Mouse (Mus musculus): ENCODE data around the gene Rdh8. TPM values are rescaled to one million over a fixed set of nuclear protein-coding genes. Genes with fewer than 3 reads are reported as not detected.
A peak's percentile ranks its signal among the peaks of the same experiment; 100 is the strongest.

Rdh8 gene
- polyA plus RNA-seq, 1 experiment: not detected

GRCm38 (mm10) chr9:20868448-20869001, 50.2 kb downstream of the Rdh8 start, which contains the start of gene A230050P20Rik:
A230050P20Rik (plus strand) TSS chr9:20868642.
- Histone ChIP-seq H3K27ac (ENCODE audit: control insufficient read depth, insufficient read depth, low read length) (no peak within 1 kb of the TSS), H3K27me3 (ENCODE audit: control insufficient read depth, insufficient read depth, low read length) (no peaks in the 10 kb centered on the region), H3K4me1 (replicated peaks; ENCODE audit: control insufficient read depth, insufficient read depth, low read length) (peaks cover 13% of the 10 kb centered on the region), H3K36me3 (ENCODE audit: control insufficient read depth, insufficient read depth, low read length) (no peaks in the 10 kb centered on the region), H3K4me3 (ENCODE audit: control insufficient read depth, insufficient read depth, low read length) (peak within 1 kb of the TSS; percentile 91)
- 2% methylated on average over 49 of the region's 53 CpGs for WGBS
- TF ChIP-seq CTCF (IDR thresholded peaks at IDR 0.05; ENCODE audit: borderline replicate concordance, control insufficient read depth, extremely low read depth, insufficient read depth, low read length, poor library complexity) (no peak), POLR2A (IDR thresholded peaks at IDR 0.05; ENCODE audit: control insufficient read depth, extremely low read depth, insufficient read depth, low read length, poor library complexity) (no peak)
- DNase-seq: peak; percentile 49

DNA sequence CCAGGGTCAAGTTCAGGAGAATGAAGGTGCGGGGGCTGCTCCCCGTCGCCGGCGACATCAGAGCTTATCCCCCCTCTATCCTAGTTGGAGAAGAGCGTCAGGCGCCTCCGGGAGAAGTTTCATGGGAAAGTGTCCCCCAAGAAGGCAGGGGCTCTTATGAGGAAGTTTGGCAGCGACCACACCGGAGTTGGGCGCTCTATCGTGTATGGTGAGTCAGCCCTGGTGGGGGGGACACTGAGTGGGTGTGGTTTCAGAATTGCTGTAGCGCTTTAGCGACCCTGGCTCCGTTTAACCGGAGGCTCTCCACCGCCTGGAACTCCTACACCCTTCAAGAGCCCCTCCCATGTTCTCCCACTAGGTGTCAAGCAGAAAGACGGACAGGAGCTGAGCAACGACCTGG, 50.9 kb downstream of the Rdh8 start:
- 8% methylated on average over 19 of the region's 19 CpGs for WGBS
- Histone ChIP-seq H3K4me1 (replicated peaks; ENCODE audit: control insufficient read depth, insufficient read depth, low read length) (peaks cover 13% of the 10 kb centered on the region), H3K27ac (ENCODE audit: control insufficient read depth, insufficient read depth, low read length) (no peak overlapping the region), H3K36me3 (ENCODE audit: control insufficient read depth, insufficient read depth, low read length) (no peaks in the 10 kb centered on the region), H3K27me3 (ENCODE audit: control insufficient read depth, insufficient read depth, low read length) (no peaks in the 10 kb centered on the region), H3K4me3 (ENCODE audit: control insufficient read depth, insufficient read depth, low read length) (peak overlapping the region; percentile 91)
- TF ChIP-seq POLR2A (IDR thresholded peaks at IDR 0.05; ENCODE audit: control insufficient read depth, extremely low read depth, insufficient read depth, low read length, poor library complexity): no peak
- TF ChIP-seq CTCF (IDR thresholded peaks at IDR 0.05; ENCODE audit: borderline replicate concordance, control insufficient read depth, extremely low read depth, insufficient read depth, low read length, poor library complexity): no peak
- DNase-seq: no peak

- Histone ChIP-seq H3K4me1 (replicated peaks; ENCODE audit: control insufficient read depth, insufficient read depth, low read length) (peaks cover 13% of the 10 kb centered on the region), H3K4me3 (ENCODE audit: control insufficient read depth, insufficient read depth, low read length) (no peak overlapping the region), H3K27me3 (ENCODE audit: control insufficient read depth, insufficient read depth, low read length) (no peaks in the 10 kb centered on the region), H3K36me3 (ENCODE audit: control insufficient read depth, insufficient read depth, low read length) (no peaks in the 10 kb centered on the region), H3K27ac (ENCODE audit: control insufficient read depth, insufficient read depth, low read length) (no peak overlapping the region)
- DNase-seq: no peak
- TF ChIP-seq CTCF (IDR thresholded peaks at IDR 0.05; ENCODE audit: borderline replicate concordance, control insufficient read depth, extremely low read depth, insufficient read depth, low read length, poor library complexity) (no peak), POLR2A (IDR thresholded peaks at IDR 0.05; ENCODE audit: control insufficient read depth, extremely low read depth, insufficient read depth, low read length, poor library complexity) (no peak)
- 93% methylated on average over 12 of the region's 12 CpGs for WGBS
Observed at GRCm38 (mm10) chr9:20870211-20871173, 52.2 kb downstream of the Rdh8 start.

GRCm38 (mm10) chr9:20872991-20873390, 54.7 kb downstream of the Rdh8 start:
- Histone ChIP-seq H3K4me1 (replicated peaks; ENCODE audit: control insufficient read depth, insufficient read depth, low read length) (peaks cover 13% of the 10 kb centered on the region), H3K36me3 (ENCODE audit: control insufficient read depth, insufficient read depth, low read length) (no peaks in the 10 kb centered on the region)
- WGBS: 98% methylated on average over 10 of the region's 10 CpGs

GRCm38 (mm10) chr9:20873521-20873920, 55.2 kb downstream of the Rdh8 start:
- H3K27me3 ChIP-seq (ENCODE audit: control insufficient read depth, insufficient read depth, low read length): no peaks in the 10 kb centered on the region
- WGBS: 96% methylated on average over 12 of the region's 12 CpGs
- no peak for DNase-seq
- peaks cover 11% of the 10 kb centered on the region for H3K4me1 ChIP-seq (replicated peaks; ENCODE audit: control insufficient read depth, insufficient read depth, low read length)
- no peaks in the 10 kb centered on the region for H3K36me3 ChIP-seq (ENCODE audit: control insufficient read depth, insufficient read depth, low read length)
- no peak overlapping the region for H3K4me3 ChIP-seq (ENCODE audit: control insufficient read depth, insufficient read depth, low read length)
- no peak overlapping the region for H3K27ac ChIP-seq (ENCODE audit: control insufficient read depth, insufficient read depth, low read length)
- TF ChIP-seq CTCF (IDR thresholded peaks at IDR 0.05; ENCODE audit: borderline replicate concordance, control insufficient read depth, extremely low read depth, insufficient read depth, low read length, poor library complexity) (no peak), POLR2A (IDR thresholded peaks at IDR 0.05; ENCODE audit: control insufficient read depth, extremely low read depth, insufficient read depth, low read length, poor library complexity) (no peak)

More at GRCm38 (mm10) chr9:20872991-20873390, 54.7 kb downstream of the Rdh8 start:
- Histone ChIP-seq H3K4me3 (ENCODE audit: control insufficient read depth, insufficient read depth, low read length) (no peak overlapping the region), H3K27me3 (ENCODE audit: control insufficient read depth, insufficient read depth, low read length) (no peaks in the 10 kb centered on the region), H3K27ac (ENCODE audit: control insufficient read depth, insufficient read depth, low read length) (no peak overlapping the region)
- DNase-seq: no peak
- TF ChIP-seq POLR2A (IDR thresholded peaks at IDR 0.05; ENCODE audit: control insufficient read depth, extremely low read depth, insufficient read depth, low read length, poor library complexity) (no peak), CTCF (IDR thresholded peaks at IDR 0.05; ENCODE audit: borderline replicate concordance, control insufficient read depth, extremely low read depth, insufficient read depth, low read length, poor library complexity) (no peak)

GRCm38 (mm10) chr9:20875021-20875790, 56.9 kb downstream of the Rdh8 start:
- WGBS: 94% methylated on average over 23 of the region's 23 CpGs
- Histone ChIP-seq H3K4me1 (replicated peaks; ENCODE audit: control insufficient read depth, insufficient read depth, low read length) (peaks cover 7% of the 10 kb centered on the region), H3K27ac (ENCODE audit: control insufficient read depth, insufficient read depth, low read length) (no peak overlapping the region), H3K4me3 (ENCODE audit: control insufficient read depth, insufficient read depth, low read length) (no peak overlapping the region), H3K27me3 (ENCODE audit: control insufficient read depth, insufficient read depth, low read length) (no peaks in the 10 kb centered on the region), H3K36me3 (ENCODE audit: control insufficient read depth, insufficient read depth, low read length) (no peaks in the 10 kb centered on the region)
- TF ChIP-seq POLR2A (IDR thresholded peaks at IDR 0.05; ENCODE audit: control insufficient read depth, extremely low read depth, insufficient read depth, low read length, poor library complexity) (no peak), CTCF (IDR thresholded peaks at IDR 0.05; ENCODE audit: borderline replicate concordance, control insufficient read depth, extremely low read depth, insufficient read depth, low read length, poor library complexity) (no peak)
- DNase-seq: no peak

Other genes with a start within 250 kb of the Rdh8 start
- gene Zfp846, start 237.2 kb upstream of the Rdh8 start, polyA plus RNA-seq (2012; rRNA removed): 7.5 and 8.2 TPM in 2 replicates
- 189 and 207 TPM in 2 replicates for gene Ubl5, start 175.6 kb upstream of the Rdh8 start, polyA plus RNA-seq (2012; rRNA removed)
- 560 and 583 TPM in 2 replicates for gene Fbxl12, start 173.7 kb upstream of the Rdh8 start, polyA plus RNA-seq (2012; rRNA removed)
- 36.8 and 37.2 TPM in 2 replicates for gene Pin1, start 166.4 kb upstream of the Rdh8 start, polyA plus RNA-seq (2012; rRNA removed)
- gene Olfm2, start 72.2 kb upstream of the Rdh8 start, polyA plus RNA-seq (2012; rRNA removed): 0.51 and 0.93 TPM in 2 replicates
- gene Col5a3, start 3.4 kb upstream of the Rdh8 start, polyA plus RNA-seq (2012; rRNA removed): 3.1 and 4.3 TPM in 2 replicates
- gene A230050P20Rik, start 50.1 kb downstream of the Rdh8 start, polyA plus RNA-seq (2012; rRNA removed): 93.1 and 103 TPM in 2 replicates
- gene Angptl6, start 61.2 kb downstream of the Rdh8 start, polyA plus RNA-seq (2012; rRNA removed): 8.7 and 8.8 TPM in 2 replicates
- gene Ppan, start 69.7 kb downstream of the Rdh8 start, polyA plus RNA-seq (2012; rRNA removed): 121 and 140 TPM in 2 replicates
- gene Eif3g, start 80.1 kb downstream of the Rdh8 start, polyA plus RNA-seq (2012; rRNA removed): 137 and 140 TPM in 2 replicates
- 142 and 194 TPM in 2 replicates for gene Dnmt1, start 141.4 kb downstream of the Rdh8 start, polyA plus RNA-seq (2012; rRNA removed)
- gene S1pr2, start 158.3 kb downstream of the Rdh8 start, polyA plus RNA-seq (2012; rRNA removed): 11.0 and 11.2 TPM in 2 replicates
- 125 and 140 TPM in 2 replicates for gene Mrpl4, start 184.2 kb downstream of the Rdh8 start, polyA plus RNA-seq (2012; rRNA removed)
- gene Icam1, start 197.5 kb downstream of the Rdh8 start, polyA plus RNA-seq (2012; rRNA removed): 78.1 and 90.8 TPM in 2 replicates
- 0.26 and 0.71 TPM in 2 replicates for gene Icam4, start 210.9 kb downstream of the Rdh8 start, polyA plus RNA-seq (2012; rRNA removed)
- gene Icam5, start 213.6 kb downstream of the Rdh8 start, polyA plus RNA-seq (2012; rRNA removed): 0.63 and 1.0 TPM in 2 replicates
- gene Zglp1, start 248.6 kb downstream of the Rdh8 start, polyA plus RNA-seq (2012; rRNA removed): 0.79 and 1.1 TPM in 2 replicates